Mouse (Mus musculus) CH12.LX (cell line): ENCODE results near the gene Mpdz. TPM values are rescaled to one million over a fixed set of nuclear protein-coding genes. Genes with fewer than 3 reads are reported as not detected.

ENCODE experiments used
- DNase-seq: peaks from one replicate; pipeline ENCODE4 v3.0.0-alpha.2; 2013; ENCODE audit errors: extremely low read depth
- H3K27ac ChIP-seq: 2 replicates; pipeline ENCODE4 v1.5.1; 2012; ENCODE audit warnings: low read depth, mild to moderate bottlenecking, control low read depth, moderate library complexity; ENCODE audit not compliant: insufficient read depth
- H3K27me3 ChIP-seq: replicated peaks from 2 replicates; pipeline ENCODE3; 2012; ENCODE audit warnings: inconsistent platforms
- H3K36me3 ChIP-seq, 2 experiments: replicated peaks in 1 of 2; 2 replicates each; pipeline versions ENCODE3 to v1.6.1; 2012; ENCODE audit warnings: inconsistent platforms in 1 of 2, low read length in 1 of 2, mild to moderate bottlenecking in 1 of 2, mixed read lengths in 1 of 2, moderate library complexity in 1 of 2; ENCODE audit not compliant: control insufficient read depth in 1 of 2, insufficient read depth in 1 of 2
- H3K4me1 ChIP-seq, 2 experiments: 2 replicates each; pipeline ENCODE4 v1.6.1; 2012; ENCODE audit warnings: inconsistent platforms in 1 of 2, moderate library complexity in 1 of 2; ENCODE audit not compliant: insufficient read depth in 2 of 2, control insufficient read depth in 1 of 2
- H3K4me2 ChIP-seq: 2 replicates; pipeline ENCODE4 v1.6.1; 2012; ENCODE audit warnings: low read depth, mild to moderate bottlenecking, control low read depth; ENCODE audit not compliant: poor library complexity, insufficient read depth, severe bottlenecking
- H3K4me3 ChIP-seq, 3 experiments: fragments of 150-350 bp in 1 of 3; sonication (generic) in 1 of 3; replicated peaks in 1 of 3; 2 replicates each; pipeline versions ENCODE3 to v1.5.1; 2011 to 2012; ENCODE audit warnings: low read depth in 2 of 3, low read length in 2 of 3, mild to moderate bottlenecking in 2 of 3, moderate library complexity in 2 of 3, control low read depth in 1 of 3, improper control_type of control experiment in 1 of 3, inconsistent platforms in 1 of 3, mixed read lengths in 1 of 3; ENCODE audit not compliant: poor library complexity in 1 of 3
- H3K79me2 ChIP-seq: replicated peaks from 2 replicates; pipeline ENCODE4 v1.6.1; 2012; ENCODE audit warnings: mild to moderate bottlenecking, moderate library complexity; ENCODE audit not compliant: control insufficient read depth, poor library complexity, insufficient read depth, severe bottlenecking; ENCODE audit errors: extremely low read depth
- H3K9ac ChIP-seq: 2 replicates; pipeline ENCODE4 v1.6.1; 2012; ENCODE audit warnings: low read depth, mild to moderate bottlenecking, control low read depth, moderate library complexity; ENCODE audit not compliant: insufficient read depth
- H3K9me3 ChIP-seq: replicated peaks from 2 replicates; pipeline ENCODE3; 2012; ENCODE audit warnings: low read length, inconsistent platforms, mixed read lengths
- E2F4 ChIP-seq: IDR thresholded peaks from 2 replicates; pipeline ENCODE4 v1.6.1; 2011; ENCODE audit warnings: low read depth, low read length, improper control_type of control experiment; ENCODE audit not compliant: insufficient replicate concordance
- ELF1 ChIP-seq: IDR thresholded peaks from 2 replicates; pipeline ENCODE4 v1.6.1; 2014; ENCODE audit warnings: low read depth, mild to moderate bottlenecking, inconsistent platforms, low read length, improper control_type of control experiment
- GABPA ChIP-seq: IDR thresholded peaks from 2 replicates; pipeline ENCODE4 v1.6.1; 2012; ENCODE audit warnings: low read depth, low read length, improper control_type of control experiment, inconsistent platforms; ENCODE audit not compliant: insufficient replicate concordance
- HCFC1 ChIP-seq: IDR thresholded peaks from 2 replicates; pipeline ENCODE4 v1.6.1; 2012; ENCODE audit warnings: low read depth, mild to moderate bottlenecking, inconsistent platforms, low read length, improper control_type of control experiment
- IRF4 ChIP-seq: IDR thresholded peaks from 2 replicates; pipeline ENCODE4 v1.6.1; 2014; ENCODE audit warnings: low read depth, mild to moderate bottlenecking, inconsistent platforms, low read length, improper control_type of control experiment
- JUND ChIP-seq: conservative IDR thresholded peaks from 2 replicates; pipeline ENCODE4 v1.6.1; 2011; ENCODE audit warnings: low read depth, low read length, improper control_type of control experiment
- KAT2A ChIP-seq: IDR thresholded peaks from 2 replicates; pipeline ENCODE4 v1.6.1; 2012; ENCODE audit warnings: low read length, improper control_type of control experiment, inconsistent platforms; ENCODE audit not compliant: insufficient replicate concordance
- MAZ ChIP-seq: IDR thresholded peaks from 2 replicates; pipeline ENCODE4 v1.6.1; 2012; ENCODE audit warnings: low read depth, mild to moderate bottlenecking, inconsistent platforms, low read length, improper control_type of control experiment, moderate library complexity
- RAD21 ChIP-seq: IDR thresholded peaks from 2 replicates; pipeline ENCODE4 v1.6.1; 2011; ENCODE audit warnings: low read depth, mild to moderate bottlenecking, low read length, improper control_type of control experiment, moderate library complexity
- dilution Hi-C: fragments of 300-500 bp; cut with MboI; formaldehyde crosslinking; loops from 2 replicates; pipeline ENCODE4 v1.14.3; 2020; ENCODE audit warnings: low sequenced_read_pairs; ENCODE audit not compliant: extremely low pct_unique_long_range_greater_than_20kb, extremely low pct_ligation_motif_present
- in situ Hi-C: fragments of 300-500 bp; cut with MboI; formaldehyde crosslinking; loops from 3 replicates; pipeline ENCODE4 v1.14.3; 2019; ENCODE audit warnings: low sequenced_read_pairs, low pct_ligation_motif_present, low pct_unique_long_range_greater_than_20kb, mixed read lengths
- polyA plus RNA-seq: library from polyadenylated mRNA; unstranded; fragments of >175 nt; gene quantifications from 2 replicates; pipeline ENCODE4 v1.2.1, GENCODE M21; 2012; ENCODE audit warnings: low read depth; ENCODE audit not compliant: insufficient read length
- total RNA-seq, 2 experiments: library from RNA; depleted of rRNA; stranded (reverse); fragments of 300-350 nt in 1 of 2; fragments of >200 nt in 1 of 2; gene quantifications; 2 replicates each; pipeline ENCODE4 v1.2.3; 2012 to 2014

Gene Mpdz
- total and polyA plus RNA-seq, 3 experiments: not detected

DNA sequence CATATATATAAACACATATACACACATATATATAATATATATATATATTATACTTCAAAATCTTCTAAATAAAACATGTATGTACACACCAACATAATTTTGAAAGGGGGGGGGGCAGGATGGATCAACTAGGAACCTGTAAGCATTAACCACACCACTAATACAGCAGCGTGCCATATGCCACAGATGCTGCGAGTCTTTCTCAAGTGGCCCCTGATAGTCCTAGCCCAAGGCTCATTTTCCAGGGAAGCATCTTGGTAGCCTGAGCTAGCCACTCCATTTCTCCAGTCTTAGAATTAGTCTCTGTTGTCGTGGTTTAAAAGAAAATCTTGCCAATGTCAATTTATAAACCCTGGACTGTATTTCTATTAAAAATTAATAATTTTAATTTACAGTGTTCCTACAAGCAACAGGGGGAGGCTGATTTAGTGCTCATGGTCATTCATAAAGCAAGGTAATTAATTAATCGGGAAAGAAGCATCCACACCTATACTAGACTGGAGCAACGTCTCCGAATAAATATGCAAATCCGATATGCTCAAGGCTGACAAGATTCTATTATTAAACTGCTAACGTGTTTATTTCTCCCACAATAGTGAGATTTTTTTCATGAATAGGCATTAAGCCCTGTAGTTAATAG lies 27.8 kb downstream of the Mpdz start:
- Histone ChIP-seq H3K4me2 (no peak overlapping the region), H3K9me3 (no peaks in the 10 kb centered on the region), H3K4me1 (peaks cover 0 to 4% of the 10 kb centered on the region in 2 experiments; a peak in 2 of 4 replicates), H3K27ac (no peak overlapping the region), H3K9ac (no peak overlapping the region), H3K27me3 (no peaks in the 10 kb centered on the region)
- in situ Hi-C loops: no loop called here
- TF ChIP-seq E2F4 (no peak), GABPA (no peak), ELF1 (no peak), JUND (no peak), IRF4 (no peak)
- TF ChIP-seq, all 38 proteins: peak for 0
- Histone ChIP-seq H3K79me2 (no peaks in the 10 kb centered on the region), H3K36me3 (no peaks in the 10 kb centered on the region), H3K4me3 (no peak overlapping the region)
- DNase-seq: no peak
- dilution Hi-C loops: no loop called here

DNA sequence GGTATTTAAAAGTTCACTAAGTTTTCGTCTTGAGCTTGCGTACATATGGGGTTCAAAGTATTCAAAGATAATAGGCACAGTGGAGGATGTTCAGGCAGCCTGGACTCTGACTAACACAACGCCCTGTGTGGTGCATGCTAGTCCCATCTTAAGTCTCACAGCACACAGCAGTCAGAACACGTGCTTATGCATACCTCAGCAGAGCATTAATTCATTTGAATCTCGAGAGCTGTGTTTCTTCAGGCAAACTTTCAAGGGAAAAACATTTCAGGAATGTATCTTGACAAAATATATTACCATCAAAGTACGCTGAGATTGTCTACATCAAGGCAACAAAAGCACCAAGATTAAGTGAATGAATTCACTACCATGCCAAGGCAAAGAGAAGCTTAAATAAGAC lies 45.7 kb downstream of the Mpdz start:
- no peaks in the 10 kb centered on the region for H3K36me3 ChIP-seq
- H3K4me3 ChIP-seq: no peak overlapping the region
- dilution Hi-C loops: no loop called here
- TF ChIP-seq RAD21 (no peak), KAT2A (no peak)
- no peaks in the 10 kb centered on the region for H3K79me2 ChIP-seq
- no peaks in the 10 kb centered on the region for H3K4me1 ChIP-seq
- no peak overlapping the region for H3K4me2 ChIP-seq
- H3K27ac ChIP-seq: no peak overlapping the region
- in situ Hi-C loops: no loop called here
- no peaks in the 10 kb centered on the region for H3K27me3 ChIP-seq
- H3K9ac ChIP-seq: no peak overlapping the region
- DNase-seq: no peak
- H3K9me3 ChIP-seq: peaks cover 2% of the 10 kb centered on the region

DNA sequence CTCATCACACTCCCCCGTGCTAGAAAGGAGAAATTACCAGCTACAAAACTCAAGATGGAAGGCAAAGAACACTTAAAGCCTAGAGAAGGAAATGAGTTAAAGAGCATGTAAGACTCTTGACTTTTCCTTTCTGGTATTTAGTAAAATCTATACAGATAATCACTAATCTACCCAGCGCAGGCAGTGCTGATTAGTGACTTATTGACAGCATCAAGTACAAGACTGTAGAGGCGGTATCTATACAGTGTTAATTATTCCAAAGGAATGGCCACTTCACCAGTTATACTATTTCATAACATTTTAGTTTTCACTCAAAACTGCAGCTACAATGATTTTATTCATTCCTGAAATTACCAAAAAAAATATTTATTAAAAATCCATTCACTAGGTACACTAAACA lies 49.7 kb downstream of the Mpdz start:
- no peaks in the 10 kb centered on the region for H3K4me1 ChIP-seq
- TF ChIP-seq HCFC1 (no peak), MAZ (no peak)
- no peaks in the 10 kb centered on the region for H3K27me3 ChIP-seq

More for the DNA sequence above, 49.7 kb downstream of the Mpdz start:
- H3K36me3 ChIP-seq: no peaks in the 10 kb centered on the region
- H3K9me3 ChIP-seq: peaks cover 2% of the 10 kb centered on the region
- in situ Hi-C loops: no loop called here
- no peaks in the 10 kb centered on the region for H3K79me2 ChIP-seq
- no peak overlapping the region for H3K4me2 ChIP-seq
- DNase-seq: no peak
- no peak overlapping the region for H3K4me3 ChIP-seq
- H3K9ac ChIP-seq: no peak overlapping the region
- H3K27ac ChIP-seq: no peak overlapping the region
- dilution Hi-C loops: no loop called here
